Mouse (Mus musculus): ENCODE data around the gene Xylb.

Xylb gene

GRCm38 (mm10) chr9:119361416-119361815 lies 4.2 kb downstream of the Xylb start:
- TF ChIP-seq GATA4 (IDR thresholded peaks at IDR 0.05; ENCODE audit: insufficient replicate concordance, low read length): no peak

- TF ChIP-seq GATA4 (IDR thresholded peaks at IDR 0.05; ENCODE audit: insufficient replicate concordance, low read length): no peak
These were observed 6.0 kb downstream of the Xylb start for GRCm38 (mm10) chr9:119363229-119363628.

DNA sequence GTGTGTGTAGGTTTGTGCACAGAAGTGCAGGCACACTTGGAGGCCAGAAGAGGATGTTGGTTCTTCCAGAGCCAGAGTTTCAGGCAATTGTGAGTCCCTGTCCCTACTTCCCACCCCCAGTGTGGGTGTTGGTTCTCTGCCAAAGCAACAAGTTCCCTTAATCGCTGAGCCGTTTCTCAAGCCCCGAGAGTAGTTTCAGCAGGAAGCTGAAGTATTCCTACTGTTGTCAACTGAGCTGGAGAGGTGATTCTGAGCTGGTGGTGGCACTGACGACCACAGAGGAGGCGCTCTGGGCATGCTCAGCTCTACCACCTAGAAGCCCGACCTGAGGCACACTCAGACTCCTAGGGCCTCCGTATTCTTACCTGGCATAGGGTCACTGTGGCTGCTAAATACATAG lies 8.1 kb downstream of the Xylb start, which contains the start of gene Slc22a14:
Gene Slc22a14 (minus strand): TSS at position 270 of the 400 bp plus-strand sequence.
- TF ChIP-seq GATA4 (IDR thresholded peaks at IDR 0.05; ENCODE audit: insufficient replicate concordance, low read length): no peak

- no peak for TF ChIP-seq GATA4 (IDR thresholded peaks at IDR 0.05; ENCODE audit: insufficient replicate concordance, low read length)
These were observed 11.2 kb downstream of the Xylb start for GRCm38 (mm10) chr9:119368367-119368766.

GRCm38 (mm10) chr9:119371251-119371650 lies 14.1 kb downstream of the Xylb start:
- TF ChIP-seq GATA4 (IDR thresholded peaks at IDR 0.05; ENCODE audit: insufficient replicate concordance, low read length): no peak

- no peak for TF ChIP-seq GATA4 (IDR thresholded peaks at IDR 0.05; ENCODE audit: insufficient replicate concordance, low read length)
These were observed 17.8 kb downstream of the Xylb start for GRCm38 (mm10) chr9:119375008-119375407.

- no peak for TF ChIP-seq GATA4 (IDR thresholded peaks at IDR 0.05; ENCODE audit: insufficient replicate concordance, low read length)
These were observed 18.4 kb downstream of the Xylb start for GRCm38 (mm10) chr9:119375556-119375955.

- TF ChIP-seq GATA4 (IDR thresholded peaks at IDR 0.05; ENCODE audit: insufficient replicate concordance, low read length): no peak
These were observed 21.1 kb downstream of the Xylb start for GRCm38 (mm10) chr9:119378231-119378630.

- TF ChIP-seq GATA4 (IDR thresholded peaks at IDR 0.05; ENCODE audit: insufficient replicate concordance, low read length): no peak
These were observed 25.4 kb downstream of the Xylb start for GRCm38 (mm10) chr9:119382603-119383002.

GRCm38 (mm10) chr9:119388956-119389355 lies 31.8 kb downstream of the Xylb start:
- no peak for TF ChIP-seq GATA4 (IDR thresholded peaks at IDR 0.05; ENCODE audit: insufficient replicate concordance, low read length)

GRCm38 (mm10) chr9:119390214-119390613 lies 33.0 kb downstream of the Xylb start:
- no peak for TF ChIP-seq GATA4 (IDR thresholded peaks at IDR 0.05; ENCODE audit: insufficient replicate concordance, low read length)

- no peak for TF ChIP-seq GATA4 (IDR thresholded peaks at IDR 0.05; ENCODE audit: insufficient replicate concordance, low read length)
These were observed 37.6 kb downstream of the Xylb start for GRCm38 (mm10) chr9:119394808-119395207.

- TF ChIP-seq GATA4 (IDR thresholded peaks at IDR 0.05; ENCODE audit: insufficient replicate concordance, low read length): no peak; the same call in 1 of the 2 replicates
These were observed 44.2 kb downstream of the Xylb start for GRCm38 (mm10) chr9:119401351-119401750.

- no peak for TF ChIP-seq GATA4 (IDR thresholded peaks at IDR 0.05; ENCODE audit: insufficient replicate concordance, low read length)
These were observed 44.6 kb downstream of the Xylb start, which contains the start of gene Acvr2b for GRCm38 (mm10) chr9:119401801-119402214. Gene Acvr2b, plus strand, starts transcription at chr9:119402118.

GRCm38 (mm10) chr9:119402253-119403235 lies 45.4 kb downstream of the Xylb start:
- no peak for TF ChIP-seq GATA4 (IDR thresholded peaks at IDR 0.05; ENCODE audit: insufficient replicate concordance, low read length)

DNA sequence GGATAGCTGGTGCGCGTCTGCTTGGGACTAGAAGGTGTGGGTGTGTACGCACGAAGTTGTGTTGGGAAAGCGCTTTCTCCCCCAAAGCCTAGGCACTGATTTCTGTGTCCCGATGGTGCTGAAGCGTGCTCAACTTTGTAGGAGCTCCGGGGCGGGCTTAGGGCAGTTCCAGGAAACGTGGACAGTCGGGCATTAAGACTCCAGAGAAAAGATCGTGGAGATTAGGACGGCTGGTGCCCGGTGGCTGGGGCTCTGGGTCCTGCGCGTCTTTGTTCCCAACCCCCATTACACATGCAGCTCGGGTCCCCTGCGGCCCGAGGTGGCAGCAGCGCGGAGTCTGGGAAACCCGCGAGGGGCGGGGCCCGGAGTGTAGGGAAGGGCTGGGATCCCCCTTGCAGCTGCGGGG lies 46.1 kb downstream of the Xylb start:
- TF ChIP-seq GATA4 (IDR thresholded peaks at IDR 0.05; ENCODE audit: insufficient replicate concordance, low read length): no peak

Data from liver, adult (tissue).